Mouse (Mus musculus): ENCODE data around the gene Mt1. TPM values are rescaled to one million over a fixed set of nuclear protein-coding genes. Genes with fewer than 3 reads are reported as not detected.
"Not testable (repeated sequence)": the region's sequence is repeated elsewhere in the genome, so short reads cannot be mapped to it uniquely, and the experiment has no call there.

Gene Mt1
- polyA plus RNA-seq, 1 experiment from 2014 or later, result 2,663 TPM

DNA sequence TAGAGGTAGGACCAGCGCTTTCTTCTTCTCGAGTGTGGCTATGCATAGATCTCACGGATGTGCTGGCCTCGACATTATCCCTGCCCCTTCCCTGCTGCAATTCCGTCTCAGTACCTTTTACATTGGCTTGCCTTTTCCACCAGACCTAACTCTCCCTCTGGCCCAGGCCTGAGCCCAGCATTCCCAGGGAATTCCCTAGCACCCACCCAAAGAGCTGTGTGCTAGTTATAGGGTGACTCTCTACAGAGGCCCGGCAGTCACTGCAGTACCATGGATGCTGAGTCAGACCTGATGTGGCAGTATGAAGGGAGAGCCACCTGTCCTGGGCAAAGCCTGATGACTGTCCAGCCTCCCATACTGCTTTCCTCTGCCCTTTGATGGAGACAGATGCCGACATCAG is 25.4 kb upstream of the Mt1 start:
- H3K4me2 ChIP-seq (ENCODE audit: low read depth, low read length), result no peak overlapping the region
- no peak overlapping the region for H3K4me3 ChIP-seq (ENCODE audit: low read depth, low read length)
- peaks cover 9% of the 10 kb centered on the region for H3K4me1 ChIP-seq (ENCODE audit: insufficient read depth)
- H3K27ac ChIP-seq (ENCODE audit: low read depth), result no peak overlapping the region
- no peaks in the 10 kb centered on the region for H3K36me3 ChIP-seq (replicated peaks; ENCODE audit: insufficient read depth, low read length)
- ATAC-seq (no peak), DNase-seq (no peak)
- H3K9me3 ChIP-seq (ENCODE audit: low read length), result no peaks in the 10 kb centered on the region
- 35% methylated on average over 7 of the region's 7 CpGs for WGBS (ENCODE audit: insufficient replicate concordance)
- no peak overlapping the region for H3K9ac ChIP-seq (replicated peaks)
- no peak for TF ChIP-seq EP300 (IDR thresholded peaks at IDR 0.05; ENCODE audit: low read depth)
- no peak for TF ChIP-seq CTCF (IDR thresholded peaks at IDR 0.05; ENCODE audit: low read depth)
- peaks cover 33% of the 10 kb centered on the region for H3K27me3 ChIP-seq (ENCODE audit: insufficient read depth, low read length)

DNA sequence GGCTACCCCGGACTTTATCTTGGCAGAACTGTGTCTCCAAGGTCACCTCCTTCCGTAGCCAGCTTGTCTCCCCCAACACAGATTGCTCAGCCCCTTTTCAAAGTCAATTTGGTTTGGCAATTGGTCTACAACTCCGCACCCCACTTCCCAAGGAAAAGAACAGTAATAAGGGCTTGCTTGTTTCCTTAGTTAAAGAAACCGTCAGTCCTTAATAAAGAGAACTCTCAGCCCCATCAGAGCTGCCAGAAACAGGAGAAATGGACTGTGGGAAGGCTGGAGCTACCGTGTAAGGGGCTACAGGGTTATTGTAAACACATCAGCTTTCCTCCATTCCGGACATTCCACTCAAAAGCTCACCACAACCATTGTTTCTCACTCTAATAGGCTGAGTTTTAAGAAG is 24.3 kb upstream of the Mt1 start:
- DNase-seq (no peak), ATAC-seq (no peak)
- H3K9me3 ChIP-seq (ENCODE audit: low read length), result no peaks in the 10 kb centered on the region
- no peak overlapping the region for H3K9ac ChIP-seq (replicated peaks)
- WGBS (ENCODE audit: insufficient replicate concordance), result 42% methylated on average over 6 of the region's 6 CpGs
- no peak overlapping the region for H3K4me3 ChIP-seq (ENCODE audit: low read depth, low read length)
- H3K4me2 ChIP-seq (ENCODE audit: low read depth, low read length), result no peak overlapping the region
- H3K27me3 ChIP-seq (ENCODE audit: insufficient read depth, low read length), result peaks cover 33% of the 10 kb centered on the region
- H3K36me3 ChIP-seq (replicated peaks; ENCODE audit: insufficient read depth, low read length), result no peaks in the 10 kb centered on the region
- TF ChIP-seq EP300 (IDR thresholded peaks at IDR 0.05; ENCODE audit: low read depth) (no peak), CTCF (IDR thresholded peaks at IDR 0.05; ENCODE audit: low read depth) (no peak)
- H3K4me1 ChIP-seq (ENCODE audit: insufficient read depth), result peaks cover 9% of the 10 kb centered on the region
- no peak overlapping the region for H3K27ac ChIP-seq (ENCODE audit: low read depth)

GRCm38 (mm10) chr8:94156092-94156491 is 22.8 kb upstream of the Mt1 start:
- DNase-seq (no peak), ATAC-seq (no peak)
- no peak overlapping the region for H3K9ac ChIP-seq (replicated peaks)
- H3K4me1 ChIP-seq (ENCODE audit: insufficient read depth), result peaks cover 5% of the 10 kb centered on the region; the same call in 1 of the 2 replicates
- no peaks in the 10 kb centered on the region for H3K36me3 ChIP-seq (replicated peaks; ENCODE audit: insufficient read depth, low read length)
- 67% methylated on average over 4 of the region's 4 CpGs for WGBS (ENCODE audit: insufficient replicate concordance)
- no peak overlapping the region for H3K4me3 ChIP-seq (ENCODE audit: low read depth, low read length)
- H3K27me3 ChIP-seq (ENCODE audit: insufficient read depth, low read length), result peaks cover 31% of the 10 kb centered on the region
- H3K4me2 ChIP-seq (ENCODE audit: low read depth, low read length), result no peak overlapping the region
- TF ChIP-seq EP300 (IDR thresholded peaks at IDR 0.05; ENCODE audit: low read depth), result no peak
- TF ChIP-seq CTCF (IDR thresholded peaks at IDR 0.05; ENCODE audit: low read depth), result no peak
- no peaks in the 10 kb centered on the region for H3K9me3 ChIP-seq (ENCODE audit: low read length)
- no peak overlapping the region for H3K27ac ChIP-seq (ENCODE audit: low read depth)

- not testable (repeated sequence) for H3K9ac ChIP-seq (replicated peaks); H3K27me3 ChIP-seq (ENCODE audit: insufficient read depth, low read length); H3K36me3 ChIP-seq (replicated peaks; ENCODE audit: insufficient read depth, low read length); ATAC-seq; DNase-seq; H3K4me2 ChIP-seq (ENCODE audit: low read depth, low read length); H3K4me3 ChIP-seq (ENCODE audit: low read depth, low read length); H3K27ac ChIP-seq (ENCODE audit: low read depth); H3K9me3 ChIP-seq (ENCODE audit: low read length)
- H3K4me1 ChIP-seq (ENCODE audit: insufficient read depth), result peaks cover 21% of the 10 kb centered on the region
- WGBS (ENCODE audit: insufficient replicate concordance), result 66% methylated on average over 8 of the region's 8 CpGs
Measured at GRCm38 (mm10) chr8:94165772-94166171, 13.1 kb upstream of the Mt1 start.

GRCm38 (mm10) chr8:94167244-94167643 is 11.6 kb upstream of the Mt1 start:
- ATAC-seq, result no peak
- DNase-seq, result peak; percentile 94
- TF ChIP-seq CTCF (IDR thresholded peaks at IDR 0.05; ENCODE audit: low read depth) (peak; percentile 96), EP300 (IDR thresholded peaks at IDR 0.05; ENCODE audit: low read depth) (no peak)

DNA sequence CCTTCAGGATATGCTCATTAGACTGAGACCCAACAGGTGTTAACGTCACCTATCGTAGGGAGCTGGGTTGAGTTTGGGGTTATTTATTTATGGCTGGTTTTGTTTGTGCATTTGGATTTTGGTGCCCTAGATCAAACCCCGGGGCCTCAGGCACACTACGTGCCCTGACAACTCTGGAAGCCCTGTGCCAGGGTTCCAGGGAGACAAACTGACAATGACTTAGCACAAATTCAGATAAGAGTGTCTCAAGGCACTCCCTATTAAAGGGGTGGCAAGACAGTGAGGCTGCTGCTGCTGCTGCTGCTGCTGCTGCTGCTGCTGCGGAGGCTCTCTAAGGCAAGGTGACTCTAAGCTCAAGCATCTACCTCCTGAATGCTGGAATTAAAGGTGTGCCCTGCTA is 9.3 kb upstream of the Mt1 start:
- TF ChIP-seq CTCF (IDR thresholded peaks at IDR 0.05; ENCODE audit: low read depth) (no peak), EP300 (IDR thresholded peaks at IDR 0.05; ENCODE audit: low read depth) (peak; percentile 76)
- H3K9me3 ChIP-seq (ENCODE audit: low read length), result no peaks in the 10 kb centered on the region
- H3K4me3 ChIP-seq (ENCODE audit: low read depth, low read length), result peak overlapping the region; percentile 29
- no peak for ATAC-seq
- H3K4me1 ChIP-seq (ENCODE audit: insufficient read depth), result peaks cover 34% of the 10 kb centered on the region
- no peaks in the 10 kb centered on the region for H3K36me3 ChIP-seq (replicated peaks; ENCODE audit: insufficient read depth, low read length)
- peaks cover 3% of the 10 kb centered on the region; the same call in 1 of the 2 replicates for H3K27me3 ChIP-seq (ENCODE audit: insufficient read depth, low read length)
- peak overlapping the region; percentile 78 for H3K4me2 ChIP-seq (ENCODE audit: low read depth, low read length)
- peak overlapping the region; percentile 96 for H3K27ac ChIP-seq (ENCODE audit: low read depth)
- WGBS (ENCODE audit: insufficient replicate concordance), result 62% methylated on average over 5 of the region's 5 CpGs
- peak overlapping the region; percentile 92 for H3K9ac ChIP-seq (replicated peaks)
- DNase-seq, result no peak

More at GRCm38 (mm10) chr8:94167244-94167643, 11.6 kb upstream of the Mt1 start:
- WGBS (ENCODE audit: insufficient replicate concordance), result 6% methylated on average over 6 of the region's 6 CpGs
- no peak overlapping the region for H3K4me3 ChIP-seq (ENCODE audit: low read depth, low read length)
- H3K27me3 ChIP-seq (ENCODE audit: insufficient read depth, low read length), result peaks cover 3% of the 10 kb centered on the region; the same call in 1 of the 2 replicates
- no peaks in the 10 kb centered on the region for H3K36me3 ChIP-seq (replicated peaks; ENCODE audit: insufficient read depth, low read length)
- H3K27ac ChIP-seq (ENCODE audit: low read depth), result no peak overlapping the region
- H3K4me1 ChIP-seq (ENCODE audit: insufficient read depth), result peaks cover 33% of the 10 kb centered on the region
- no peak overlapping the region for H3K9ac ChIP-seq (replicated peaks)
- H3K4me2 ChIP-seq (ENCODE audit: low read depth, low read length), result no peak overlapping the region
- H3K9me3 ChIP-seq (ENCODE audit: low read length), result no peaks in the 10 kb centered on the region

- Histone ChIP-seq H3K27ac (ENCODE audit: low read depth) (peak overlapping the region; percentile 96), H3K27me3 (ENCODE audit: insufficient read depth, low read length) (peaks cover 3% of the 10 kb centered on the region; the same call in 1 of the 2 replicates), H3K4me1 (ENCODE audit: insufficient read depth) (peaks cover 37% of the 10 kb centered on the region), H3K9me3 (ENCODE audit: low read length) (no peaks in the 10 kb centered on the region), H3K36me3 (replicated peaks; ENCODE audit: insufficient read depth, low read length) (no peaks in the 10 kb centered on the region), H3K9ac (replicated peaks) (peak overlapping the region; percentile 92), H3K4me3 (ENCODE audit: low read depth, low read length) (peak overlapping the region; percentile 81), H3K4me2 (ENCODE audit: low read depth, low read length) (peak overlapping the region; percentile 78)
- WGBS (ENCODE audit: insufficient replicate concordance), result 25% methylated on average over 10 of the region's 10 CpGs
- DNase-seq (peak; percentile 66), ATAC-seq (0 out of 2 replicates have a peak, but pooled peaks have one; percentile 1)
- TF ChIP-seq CTCF (IDR thresholded peaks at IDR 0.05; ENCODE audit: low read depth), result no peak
- peak; percentile 72 for TF ChIP-seq EP300 (IDR thresholded peaks at IDR 0.05; ENCODE audit: low read depth)
Measured at GRCm38 (mm10) chr8:94171321-94171755, 7.5 kb upstream of the Mt1 start.

Measured in liver, postnatal 0 days (tissue).